Mouse (Mus musculus): ENCODE measurements around the gene Il22ra1. TPM values are rescaled to one million over a fixed set of nuclear protein-coding genes. Genes with fewer than 3 reads are reported as not detected.

Il22ra1 gene
- polyA plus RNA-seq, 1 experiment from 2014 or later = not detected

- H3K36me3 ChIP-seq (ENCODE audit: control insufficient read depth, insufficient read depth, low read length) = no peaks in the 10 kb centered on the region
- H3K4me3 ChIP-seq (ENCODE audit: low read depth, low read length) = no peak overlapping the region
- no peak overlapping the region for H3K4me2 ChIP-seq (ENCODE audit: low read length)
- ATAC-seq = no peak
- H3K9me3 ChIP-seq (replicated peaks; ENCODE audit: control insufficient read depth, low read length, poor library complexity, severe bottlenecking) = no peaks in the 10 kb centered on the region
- 93% methylated on average over 14 of the region's 14 CpGs for WGBS
- no peaks in the 10 kb centered on the region for H3K27me3 ChIP-seq (ENCODE audit: control insufficient read depth, insufficient read depth, low read depth, low read length)
- H3K9ac ChIP-seq (ENCODE audit: low read depth, low read length) = no peak overlapping the region
- no peak overlapping the region for H3K27ac ChIP-seq (ENCODE audit: low read length)
- no peaks in the 10 kb centered on the region for H3K4me1 ChIP-seq (ENCODE audit: control insufficient read depth, insufficient read depth, low read length)
These were observed 11.7 kb downstream of the Il22ra1 start for GRCm38 (mm10) chr4:135739672-135740071.

- ATAC-seq = no peak
These were observed 15.5 kb downstream of the Il22ra1 start for GRCm38 (mm10) chr4:135743520-135743919.

GRCm38 (mm10) chr4:135744726-135745448, 16.9 kb downstream of the Il22ra1 start:
- Histone ChIP-seq H3K9ac (ENCODE audit: low read depth, low read length) (no peak overlapping the region), H3K4me2 (ENCODE audit: low read length) (no peak overlapping the region), H3K4me1 (ENCODE audit: control insufficient read depth, insufficient read depth, low read length) (no peaks in the 10 kb centered on the region), H3K27me3 (ENCODE audit: control insufficient read depth, insufficient read depth, low read depth, low read length) (no peaks in the 10 kb centered on the region), H3K9me3 (replicated peaks; ENCODE audit: control insufficient read depth, low read length, poor library complexity, severe bottlenecking) (no peaks in the 10 kb centered on the region), H3K36me3 (ENCODE audit: control insufficient read depth, insufficient read depth, low read length) (no peaks in the 10 kb centered on the region), H3K27ac (ENCODE audit: low read length) (no peak overlapping the region), H3K4me3 (ENCODE audit: low read depth, low read length) (no peak overlapping the region)
- no peak for ATAC-seq
- WGBS = 68% methylated on average over 16 of the region's 16 CpGs

More at GRCm38 (mm10) chr4:135743520-135743919, 15.5 kb downstream of the Il22ra1 start:
- Histone ChIP-seq H3K9me3 (replicated peaks; ENCODE audit: control insufficient read depth, low read length, poor library complexity, severe bottlenecking) (no peaks in the 10 kb centered on the region), H3K4me1 (ENCODE audit: control insufficient read depth, insufficient read depth, low read length) (no peaks in the 10 kb centered on the region), H3K4me3 (ENCODE audit: low read depth, low read length) (no peak overlapping the region), H3K27me3 (ENCODE audit: control insufficient read depth, insufficient read depth, low read depth, low read length) (no peaks in the 10 kb centered on the region), H3K36me3 (ENCODE audit: control insufficient read depth, insufficient read depth, low read length) (no peaks in the 10 kb centered on the region), H3K4me2 (ENCODE audit: low read length) (no peak overlapping the region), H3K9ac (ENCODE audit: low read depth, low read length) (no peak overlapping the region), H3K27ac (ENCODE audit: low read length) (no peak overlapping the region)
- 61% methylated on average over 6 of the region's 6 CpGs for WGBS

- Histone ChIP-seq H3K9me3 (replicated peaks; ENCODE audit: control insufficient read depth, low read length, poor library complexity, severe bottlenecking) (no peaks in the 10 kb centered on the region), H3K27me3 (ENCODE audit: control insufficient read depth, insufficient read depth, low read depth, low read length) (no peaks in the 10 kb centered on the region), H3K27ac (ENCODE audit: low read length) (no peak overlapping the region), H3K4me3 (ENCODE audit: low read depth, low read length) (no peak overlapping the region), H3K36me3 (ENCODE audit: control insufficient read depth, insufficient read depth, low read length) (no peaks in the 10 kb centered on the region), H3K4me2 (ENCODE audit: low read length) (no peak overlapping the region), H3K9ac (ENCODE audit: low read depth, low read length) (no peak overlapping the region), H3K4me1 (ENCODE audit: control insufficient read depth, insufficient read depth, low read length) (no peaks in the 10 kb centered on the region)
- no peak for ATAC-seq
- 80% methylated on average over 10 of the region's 10 CpGs for WGBS
These were observed 17.6 kb downstream of the Il22ra1 start for GRCm38 (mm10) chr4:135745613-135746012.

- Histone ChIP-seq H3K36me3 (ENCODE audit: control insufficient read depth, insufficient read depth, low read length) (no peaks in the 10 kb centered on the region), H3K4me1 (ENCODE audit: control insufficient read depth, insufficient read depth, low read length) (no peaks in the 10 kb centered on the region), H3K4me3 (ENCODE audit: low read depth, low read length) (no peak overlapping the region), H3K4me2 (ENCODE audit: low read length) (no peak overlapping the region), H3K9ac (ENCODE audit: low read depth, low read length) (no peak overlapping the region), H3K27ac (ENCODE audit: low read length) (no peak overlapping the region), H3K9me3 (replicated peaks; ENCODE audit: control insufficient read depth, low read length, poor library complexity, severe bottlenecking) (no peaks in the 10 kb centered on the region), H3K27me3 (ENCODE audit: control insufficient read depth, insufficient read depth, low read depth, low read length) (no peaks in the 10 kb centered on the region)
- ATAC-seq = no peak
- WGBS = 82% methylated on average over 8 of the region's 8 CpGs
These were observed 22.9 kb downstream of the Il22ra1 start for GRCm38 (mm10) chr4:135750896-135751295.

GRCm38 (mm10) chr4:135752106-135752778, 24.3 kb downstream of the Il22ra1 start:
- no peak overlapping the region for H3K4me3 ChIP-seq (ENCODE audit: low read depth, low read length)
- no peak overlapping the region for H3K9ac ChIP-seq (ENCODE audit: low read depth, low read length)
- WGBS = 90% methylated on average over 7 of the region's 7 CpGs
- no peak overlapping the region for H3K27ac ChIP-seq (ENCODE audit: low read length)
- H3K36me3 ChIP-seq (ENCODE audit: control insufficient read depth, insufficient read depth, low read length) = no peaks in the 10 kb centered on the region
- no peaks in the 10 kb centered on the region for H3K9me3 ChIP-seq (replicated peaks; ENCODE audit: control insufficient read depth, low read length, poor library complexity, severe bottlenecking)
- no peaks in the 10 kb centered on the region for H3K4me1 ChIP-seq (ENCODE audit: control insufficient read depth, insufficient read depth, low read length)
- no peak overlapping the region for H3K4me2 ChIP-seq (ENCODE audit: low read length)
- ATAC-seq = no peak
- H3K27me3 ChIP-seq (ENCODE audit: control insufficient read depth, insufficient read depth, low read depth, low read length) = no peaks in the 10 kb centered on the region

GRCm38 (mm10) chr4:135752779-135753164, 24.8 kb downstream of the Il22ra1 start:
- Histone ChIP-seq H3K9me3 (replicated peaks; ENCODE audit: control insufficient read depth, low read length, poor library complexity, severe bottlenecking) (no peaks in the 10 kb centered on the region), H3K4me1 (ENCODE audit: control insufficient read depth, insufficient read depth, low read length) (no peaks in the 10 kb centered on the region), H3K9ac (ENCODE audit: low read depth, low read length) (no peak overlapping the region), H3K4me3 (ENCODE audit: low read depth, low read length) (no peak overlapping the region), H3K4me2 (ENCODE audit: low read length) (no peak overlapping the region), H3K36me3 (ENCODE audit: control insufficient read depth, insufficient read depth, low read length) (no peaks in the 10 kb centered on the region), H3K27me3 (ENCODE audit: control insufficient read depth, insufficient read depth, low read depth, low read length) (no peaks in the 10 kb centered on the region), H3K27ac (ENCODE audit: low read length) (no peak overlapping the region)
- no peak for ATAC-seq
- WGBS = 91% methylated on average over 8 of the region's 8 CpGs

GRCm38 (mm10) chr4:135758331-135758730, 30.4 kb downstream of the Il22ra1 start:
- Histone ChIP-seq H3K4me2 (ENCODE audit: low read length) (no peak overlapping the region), H3K9ac (ENCODE audit: low read depth, low read length) (no peak overlapping the region), H3K4me3 (ENCODE audit: low read depth, low read length) (no peak overlapping the region), H3K36me3 (ENCODE audit: control insufficient read depth, insufficient read depth, low read length) (no peaks in the 10 kb centered on the region), H3K27me3 (ENCODE audit: control insufficient read depth, insufficient read depth, low read depth, low read length) (no peaks in the 10 kb centered on the region), H3K4me1 (ENCODE audit: control insufficient read depth, insufficient read depth, low read length) (peaks cover 4% of the 10 kb centered on the region; the same call in 1 of the 2 replicates), H3K9me3 (replicated peaks; ENCODE audit: control insufficient read depth, low read length, poor library complexity, severe bottlenecking) (no peaks in the 10 kb centered on the region), H3K27ac (ENCODE audit: low read length) (no peak overlapping the region)
- WGBS = 37% methylated on average over 4 of the region's 4 CpGs
- no peak for ATAC-seq

GRCm38 (mm10) chr4:135758825-135759224, 30.9 kb downstream of the Il22ra1 start:
- H3K4me2 ChIP-seq (ENCODE audit: low read length) = no peak overlapping the region
- H3K9ac ChIP-seq (ENCODE audit: low read depth, low read length) = no peak overlapping the region
- no peak overlapping the region for H3K4me3 ChIP-seq (ENCODE audit: low read depth, low read length)
- H3K27me3 ChIP-seq (ENCODE audit: control insufficient read depth, insufficient read depth, low read depth, low read length) = no peaks in the 10 kb centered on the region
- H3K27ac ChIP-seq (ENCODE audit: low read length) = no peak overlapping the region
- H3K9me3 ChIP-seq (replicated peaks; ENCODE audit: control insufficient read depth, low read length, poor library complexity, severe bottlenecking) = no peaks in the 10 kb centered on the region
- no peak for ATAC-seq
- 33% methylated on average over 6 of the region's 6 CpGs for WGBS
- H3K4me1 ChIP-seq (ENCODE audit: control insufficient read depth, insufficient read depth, low read length) = peaks cover 4% of the 10 kb centered on the region; the same call in 1 of the 2 replicates
- no peaks in the 10 kb centered on the region for H3K36me3 ChIP-seq (ENCODE audit: control insufficient read depth, insufficient read depth, low read length)
